Mouse (Mus musculus) megakaryocyte, embryonic 14.5 days (primary cell): ENCODE data around the gene Il5.

Experiments used
- FLI1 ChIP-seq: IDR thresholded peaks from 2 replicates; pipeline ENCODE4 v1.6.1; 2012; ENCODE audit warnings: low read length, inconsistent platforms, mixed read lengths
- GATA1 ChIP-seq: IDR thresholded peaks from 3 replicates; pipeline ENCODE4 v1.6.1; 2012; ENCODE audit warnings: mixed read lengths, low read length, inconsistent platforms, borderline replicate concordance

GRCm38 (mm10) chr11:53757612-53758011 is 37.0 kb downstream of the Il5 start:
- no peak for TF ChIP-seq GATA1
- no peak for TF ChIP-seq FLI1
